Mouse (Mus musculus): ENCODE results near the gene Kcnh3. TPM values are rescaled to one million over a fixed set of nuclear protein-coding genes. Genes with fewer than 3 reads are reported as not detected.

The Kcnh3 gene
- 0.73 and 1.7 TPM in 2 replicates for polyA plus RNA-seq (2014; fragmentation: Nextera tagmentation; extraction: Ambion mirVana)

GRCm38 (mm10) chr15:99224208-99224911 is at the start of gene Kcnh3:
Gene Kcnh3 (plus strand): TSS chr15:99224861.
- H3K4me3 ChIP-seq (ENCODE audit: low read depth, low read length) = peak within 1 kb of the TSS; percentile 25
- no peak; the same call in 1 of the 2 replicates for ATAC-seq (ENCODE audit: insufficient number of reproducible peaks, insufficient read depth, low FRiP score, low read depth)
- H3K9ac ChIP-seq (replicated peaks; ENCODE audit: low read depth, low read length) = no peak within 1 kb of the TSS
- no peaks in the 10 kb centered on the region for H3K36me3 ChIP-seq (ENCODE audit: control insufficient read depth, insufficient read depth, low read length)
- H3K27ac ChIP-seq (ENCODE audit: low read length) = no peak within 1 kb of the TSS
- peaks cover 46% of the 10 kb centered on the region for H3K27me3 ChIP-seq (ENCODE audit: control insufficient read depth, insufficient read depth, low read length)
- H3K4me1 ChIP-seq (ENCODE audit: control insufficient read depth, insufficient read depth, low read length) = peaks cover 24% of the 10 kb centered on the region; the same call in 1 of the 2 replicates
- H3K9me3 ChIP-seq (ENCODE audit: control insufficient read depth, low read depth, low read length) = no peaks in the 10 kb centered on the region
- WGBS = under 1% methylated on average over 58 of the region's 66 CpGs
- H3K4me2 ChIP-seq (replicated peaks; ENCODE audit: low read depth, low read length) = peak within 1 kb of the TSS; percentile 55

GRCm38 (mm10) chr15:99179639-99180038 is 45.0 kb upstream of the Kcnh3 start:
- Histone ChIP-seq H3K9me3 (ENCODE audit: control insufficient read depth, low read depth, low read length) (no peaks in the 10 kb centered on the region), H3K27ac (ENCODE audit: low read length) (no peak overlapping the region), H3K4me1 (ENCODE audit: control insufficient read depth, insufficient read depth, low read length) (no peaks in the 10 kb centered on the region), H3K4me3 (ENCODE audit: low read depth, low read length) (no peak overlapping the region), H3K9ac (replicated peaks; ENCODE audit: low read depth, low read length) (no peak overlapping the region), H3K4me2 (replicated peaks; ENCODE audit: low read depth, low read length) (no peak overlapping the region), H3K27me3 (ENCODE audit: control insufficient read depth, insufficient read depth, low read length) (no peaks in the 10 kb centered on the region), H3K36me3 (ENCODE audit: control insufficient read depth, insufficient read depth, low read length) (peaks cover 49% of the 10 kb centered on the region)
- WGBS = 91% methylated on average over 1 of the region's 2 CpGs
- no peak for ATAC-seq (ENCODE audit: insufficient number of reproducible peaks, insufficient read depth, low FRiP score, low read depth)

GRCm38 (mm10) chr15:99184217-99184914 is 40.3 kb upstream of the Kcnh3 start:
- H3K9ac ChIP-seq (replicated peaks; ENCODE audit: low read depth, low read length) = no peak overlapping the region
- H3K36me3 ChIP-seq (ENCODE audit: control insufficient read depth, insufficient read depth, low read length) = peaks cover 50% of the 10 kb centered on the region
- 86% methylated on average over 9 of the region's 9 CpGs for WGBS

GRCm38 (mm10) chr15:99194358-99194757 is 30.3 kb upstream of the Kcnh3 start:
- Histone ChIP-seq H3K4me3 (ENCODE audit: low read depth, low read length) (no peak overlapping the region), H3K4me1 (ENCODE audit: control insufficient read depth, insufficient read depth, low read length) (no peaks in the 10 kb centered on the region), H3K4me2 (replicated peaks; ENCODE audit: low read depth, low read length) (no peak overlapping the region), H3K27ac (ENCODE audit: low read length) (no peak overlapping the region), H3K9ac (replicated peaks; ENCODE audit: low read depth, low read length) (no peak overlapping the region), H3K27me3 (ENCODE audit: control insufficient read depth, insufficient read depth, low read length) (no peaks in the 10 kb centered on the region), H3K9me3 (ENCODE audit: control insufficient read depth, low read depth, low read length) (no peaks in the 10 kb centered on the region), H3K36me3 (ENCODE audit: control insufficient read depth, insufficient read depth, low read length) (peaks cover 16% of the 10 kb centered on the region)
- WGBS = 74% methylated on average over 10 of the region's 10 CpGs
- no peak for ATAC-seq (ENCODE audit: insufficient number of reproducible peaks, insufficient read depth, low FRiP score, low read depth)

More at GRCm38 (mm10) chr15:99184217-99184914, 40.3 kb upstream of the Kcnh3 start:
- H3K27me3 ChIP-seq (ENCODE audit: control insufficient read depth, insufficient read depth, low read length) = no peaks in the 10 kb centered on the region
- no peak overlapping the region for H3K4me2 ChIP-seq (replicated peaks; ENCODE audit: low read depth, low read length)
- H3K9me3 ChIP-seq (ENCODE audit: control insufficient read depth, low read depth, low read length) = no peaks in the 10 kb centered on the region
- no peak for ATAC-seq (ENCODE audit: insufficient number of reproducible peaks, insufficient read depth, low FRiP score, low read depth)
- no peak overlapping the region for H3K27ac ChIP-seq (ENCODE audit: low read length)
- no peak overlapping the region for H3K4me3 ChIP-seq (ENCODE audit: low read depth, low read length)
- no peaks in the 10 kb centered on the region for H3K4me1 ChIP-seq (ENCODE audit: control insufficient read depth, insufficient read depth, low read length)

GRCm38 (mm10) chr15:99195043-99195442 is 29.6 kb upstream of the Kcnh3 start:
- H3K4me3 ChIP-seq (ENCODE audit: low read depth, low read length) = no peak overlapping the region
- H3K36me3 ChIP-seq (ENCODE audit: control insufficient read depth, insufficient read depth, low read length) = peaks cover 19% of the 10 kb centered on the region
- no peaks in the 10 kb centered on the region for H3K9me3 ChIP-seq (ENCODE audit: control insufficient read depth, low read depth, low read length)
- no peak overlapping the region for H3K4me2 ChIP-seq (replicated peaks; ENCODE audit: low read depth, low read length)
- H3K9ac ChIP-seq (replicated peaks; ENCODE audit: low read depth, low read length) = no peak overlapping the region
- H3K4me1 ChIP-seq (ENCODE audit: control insufficient read depth, insufficient read depth, low read length) = no peaks in the 10 kb centered on the region
- no peak overlapping the region for H3K27ac ChIP-seq (ENCODE audit: low read length)
- no peaks in the 10 kb centered on the region for H3K27me3 ChIP-seq (ENCODE audit: control insufficient read depth, insufficient read depth, low read length)
- no peak for ATAC-seq (ENCODE audit: insufficient number of reproducible peaks, insufficient read depth, low FRiP score, low read depth)
- 58% methylated on average over 6 of the region's 6 CpGs for WGBS

GRCm38 (mm10) chr15:99198761-99199160 is 25.9 kb upstream of the Kcnh3 start:
- no peaks in the 10 kb centered on the region for H3K9me3 ChIP-seq (ENCODE audit: control insufficient read depth, low read depth, low read length)
- no peak overlapping the region for H3K9ac ChIP-seq (replicated peaks; ENCODE audit: low read depth, low read length)
- no peak overlapping the region for H3K4me3 ChIP-seq (ENCODE audit: low read depth, low read length)
- no peaks in the 10 kb centered on the region for H3K27me3 ChIP-seq (ENCODE audit: control insufficient read depth, insufficient read depth, low read length)
- H3K36me3 ChIP-seq (ENCODE audit: control insufficient read depth, insufficient read depth, low read length) = peaks cover 10% of the 10 kb centered on the region
- no peak overlapping the region for H3K27ac ChIP-seq (ENCODE audit: low read length)
- ATAC-seq (ENCODE audit: insufficient number of reproducible peaks, insufficient read depth, low FRiP score, low read depth) = no peak
- H3K4me1 ChIP-seq (ENCODE audit: control insufficient read depth, insufficient read depth, low read length) = no peaks in the 10 kb centered on the region
- H3K4me2 ChIP-seq (replicated peaks; ENCODE audit: low read depth, low read length) = no peak overlapping the region

- WGBS = 85% methylated on average over 8 of the region's 8 CpGs
These were observed 18.7 kb upstream of the Kcnh3 start for GRCm38 (mm10) chr15:99205959-99206358.

GRCm38 (mm10) chr15:99213183-99213582 is 11.5 kb upstream of the Kcnh3 start:
- Histone ChIP-seq H3K27me3 (ENCODE audit: control insufficient read depth, insufficient read depth, low read length) (no peaks in the 10 kb centered on the region), H3K27ac (ENCODE audit: low read length) (no peak overlapping the region), H3K9ac (replicated peaks; ENCODE audit: low read depth, low read length) (no peak overlapping the region), H3K9me3 (ENCODE audit: control insufficient read depth, low read depth, low read length) (no peaks in the 10 kb centered on the region), H3K4me2 (replicated peaks; ENCODE audit: low read depth, low read length) (no peak overlapping the region), H3K4me1 (ENCODE audit: control insufficient read depth, insufficient read depth, low read length) (no peaks in the 10 kb centered on the region), H3K4me3 (ENCODE audit: low read depth, low read length) (no peak overlapping the region), H3K36me3 (ENCODE audit: control insufficient read depth, insufficient read depth, low read length) (peaks cover 42% of the 10 kb centered on the region)
- WGBS = 83% methylated on average over 10 of the region's 10 CpGs
- no peak for ATAC-seq (ENCODE audit: insufficient number of reproducible peaks, insufficient read depth, low FRiP score, low read depth)

More at GRCm38 (mm10) chr15:99205959-99206358, 18.7 kb upstream of the Kcnh3 start:
- Histone ChIP-seq H3K27ac (ENCODE audit: low read length) (no peak overlapping the region), H3K27me3 (ENCODE audit: control insufficient read depth, insufficient read depth, low read length) (no peaks in the 10 kb centered on the region), H3K4me1 (ENCODE audit: control insufficient read depth, insufficient read depth, low read length) (peaks cover 2% of the 10 kb centered on the region; the same call in 1 of the 2 replicates), H3K4me2 (replicated peaks; ENCODE audit: low read depth, low read length) (no peak overlapping the region), H3K9ac (replicated peaks; ENCODE audit: low read depth, low read length) (no peak overlapping the region), H3K9me3 (ENCODE audit: control insufficient read depth, low read depth, low read length) (no peaks in the 10 kb centered on the region), H3K4me3 (ENCODE audit: low read depth, low read length) (no peak overlapping the region), H3K36me3 (ENCODE audit: control insufficient read depth, insufficient read depth, low read length) (peaks cover 24% of the 10 kb centered on the region)
- no peak for ATAC-seq (ENCODE audit: insufficient number of reproducible peaks, insufficient read depth, low FRiP score, low read depth)

All from stomach, embryonic 14.5 days (tissue).